Mouse (Mus musculus) embryonic facial prominence, embryonic 13.5 days (tissue): ENCODE results near the gene Map7. TPM values are rescaled to one million over a fixed set of nuclear protein-coding genes. Genes with fewer than 3 reads are reported as not detected.
A peak's percentile ranks its signal among the peaks of the same experiment; 100 is the strongest.

Source experiments
- ATAC-seq: fragments of 200-750 bp; cut with Nextera tagmentation; 2 replicates; pipeline ENCODE4 v1.8.0; 2017; ENCODE audit warnings: low read depth; ENCODE audit not compliant: insufficient number of reproducible peaks, insufficient read depth, low FRiP score, low TSS enrichment
- H3K27ac ChIP-seq: fragments of 300-500 bp; sonication (generic); 2 replicates; pipeline ENCODE4 v1.5.1; 2015; ENCODE audit warnings: moderate library complexity, mild to moderate bottlenecking, inconsistent platforms
- H3K27me3 ChIP-seq: fragments of 300-500 bp; sonication (generic); 2 replicates; pipeline ENCODE4 v1.6.1; 2015; ENCODE audit warnings: mild to moderate bottlenecking, inconsistent platforms
- H3K36me3 ChIP-seq: fragments of 300-500 bp; sonication (generic); 2 replicates; pipeline ENCODE4 v1.6.1; 2015; ENCODE audit warnings: mild to moderate bottlenecking, inconsistent platforms
- H3K4me1 ChIP-seq: fragments of 300-500 bp; sonication (generic); 2 replicates; pipeline ENCODE4 v1.6.1; 2015; ENCODE audit warnings: inconsistent platforms
- H3K4me2 ChIP-seq: fragments of 300-500 bp; sonication (generic); 2 replicates; pipeline ENCODE4 v1.6.1; 2015; ENCODE audit warnings: moderate library complexity, mild to moderate bottlenecking, inconsistent platforms
- H3K4me3 ChIP-seq: fragments of 300-500 bp; sonication (generic); 2 replicates; pipeline ENCODE4 v1.5.1; 2015; ENCODE audit warnings: mild to moderate bottlenecking, inconsistent platforms
- H3K9ac ChIP-seq: fragments of 300-500 bp; sonication (generic); 2 replicates; pipeline ENCODE4 v1.6.1; 2015; ENCODE audit warnings: mild to moderate bottlenecking, inconsistent platforms
- H3K9me3 ChIP-seq: fragments of 300-500 bp; sonication (generic); 2 replicates; pipeline ENCODE4 v1.6.1; 2016; ENCODE audit warnings: inconsistent platforms
- WGBS: fragments of 180-500 bp; shearing (Covaris S2); methylation state at CpG from one replicate; pipeline ENCODE4 v1.1.7; 2015; ENCODE audit warnings: mixed read lengths; 5-methylcytosine and 5-hydroxymethylcytosine counted together
- polyA plus RNA-seq: library from polyadenylated mRNA; unstranded; fragments of >200 nt; fragmentation: Nextera tagmentation; extraction: Ambion mirVana; gene quantifications from 2 replicates; pipeline ENCODE4 v1.2.1, GENCODE M21; 2015

The Map7 gene
- 12.6 and 13.7 TPM in 2 replicates for polyA plus RNA-seq

GRCm38 (mm10) chr10:20148130-20148772 is at the start of gene Map7:
Gene Map7 (plus strand): TSS chr10:20148471.
- peaks cover 47% of the 10 kb centered on the region for H3K27me3 ChIP-seq
- peak within 1 kb of the TSS; percentile 44; the same call in 1 of the 2 replicates for H3K27ac ChIP-seq
- 4% methylated on average over 51 of the region's 51 CpGs for WGBS
- peak within 1 kb of the TSS; percentile 95 for H3K4me2 ChIP-seq
- peak within 1 kb of the TSS; percentile 73 for H3K4me3 ChIP-seq
- no peaks in the 10 kb centered on the region for H3K36me3 ChIP-seq
- ATAC-seq = no peak; the same call in 1 of the 2 replicates
- H3K9me3 ChIP-seq = no peaks in the 10 kb centered on the region
- peak within 1 kb of the TSS; percentile 77 for H3K9ac ChIP-seq
- peaks cover 9% of the 10 kb centered on the region; the same call in 1 of the 2 replicates for H3K4me1 ChIP-seq

DNA sequence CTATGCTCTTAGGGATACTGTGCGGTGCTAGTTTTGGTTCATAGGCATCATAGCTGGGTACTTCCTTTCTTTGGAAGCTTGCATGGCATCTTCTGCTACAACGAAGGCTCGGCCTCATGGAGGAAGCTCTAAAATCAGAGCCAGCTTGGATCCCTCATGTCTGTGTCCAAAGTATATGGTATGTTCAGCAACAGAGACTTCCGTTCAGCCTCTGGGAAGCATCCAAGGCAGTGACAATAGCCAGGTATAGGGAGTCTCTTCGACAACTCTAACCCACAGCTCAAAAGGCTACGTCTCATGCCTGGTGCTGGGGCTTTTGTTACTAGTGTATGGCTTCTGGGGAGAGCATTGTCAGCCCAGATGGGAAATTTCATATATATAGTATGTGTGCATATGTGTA is 46.8 kb upstream of the Map7 start:
- ATAC-seq = no peak
- no peak overlapping the region for H3K4me3 ChIP-seq
- no peak overlapping the region for H3K4me2 ChIP-seq
- no peak overlapping the region for H3K9ac ChIP-seq
- no peaks in the 10 kb centered on the region for H3K27me3 ChIP-seq
- no peak overlapping the region for H3K27ac ChIP-seq
- no peaks in the 10 kb centered on the region for H3K36me3 ChIP-seq
- H3K9me3 ChIP-seq = no peaks in the 10 kb centered on the region
- WGBS = 97% methylated on average over 6 of the region's 6 CpGs
- no peaks in the 10 kb centered on the region for H3K4me1 ChIP-seq

DNA sequence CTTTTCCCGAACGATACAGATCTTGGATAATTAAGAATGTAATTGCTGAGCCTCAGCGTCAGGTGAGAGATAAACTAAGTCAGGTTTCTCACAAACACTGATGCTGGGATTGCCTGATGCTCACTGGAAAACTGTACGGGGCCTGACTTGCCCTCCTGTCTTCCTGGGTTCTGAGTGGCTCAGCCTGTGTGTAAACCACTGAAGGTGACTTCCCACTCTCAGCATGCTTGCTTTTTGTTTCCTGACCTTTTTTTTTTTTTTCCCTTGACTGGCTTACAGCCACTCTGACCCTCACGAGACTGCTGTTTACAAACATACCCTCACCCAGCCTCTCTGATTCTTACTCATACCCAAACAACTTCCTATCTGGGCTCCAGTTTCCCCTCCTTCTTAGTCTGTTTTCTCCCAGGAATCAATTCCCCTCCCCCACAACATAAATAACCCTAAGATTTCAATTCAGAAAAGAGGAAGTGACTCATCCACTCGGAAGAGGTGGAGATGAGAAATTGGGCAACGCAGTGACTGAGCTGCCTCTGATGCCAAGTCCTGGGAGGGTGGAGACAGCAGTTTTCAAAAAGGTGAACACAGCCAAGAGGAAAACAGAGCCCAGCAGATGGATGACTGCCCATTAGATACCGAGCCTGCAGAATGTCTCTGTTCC is 43.9 kb upstream of the Map7 start:
- no peak overlapping the region for H3K4me2 ChIP-seq
- no peak overlapping the region for H3K4me3 ChIP-seq
- no peak overlapping the region for H3K9ac ChIP-seq
- H3K27me3 ChIP-seq = no peaks in the 10 kb centered on the region
- H3K9me3 ChIP-seq = no peaks in the 10 kb centered on the region
- no peaks in the 10 kb centered on the region for H3K4me1 ChIP-seq
- H3K36me3 ChIP-seq = no peaks in the 10 kb centered on the region
- no peak overlapping the region for H3K27ac ChIP-seq
- 67% methylated on average over 8 of the region's 8 CpGs for WGBS
- ATAC-seq = no peak

GRCm38 (mm10) chr10:20105575-20105974 is 42.7 kb upstream of the Map7 start:
- Histone ChIP-seq H3K36me3 (no peaks in the 10 kb centered on the region), H3K4me2 (no peak overlapping the region), H3K4me1 (no peaks in the 10 kb centered on the region), H3K9ac (no peak overlapping the region), H3K27me3 (no peaks in the 10 kb centered on the region), H3K9me3 (no peaks in the 10 kb centered on the region), H3K4me3 (no peak overlapping the region), H3K27ac (no peak overlapping the region)
- ATAC-seq = no peak
- 72% methylated on average over 4 of the region's 4 CpGs for WGBS

- no peaks in the 10 kb centered on the region for H3K27me3 ChIP-seq
- H3K4me3 ChIP-seq = no peak overlapping the region
- no peaks in the 10 kb centered on the region for H3K9me3 ChIP-seq
- H3K27ac ChIP-seq = no peak overlapping the region
- no peak for ATAC-seq
- WGBS = 85% methylated on average over 14 of the region's 14 CpGs
- H3K4me2 ChIP-seq = no peak overlapping the region
- no peaks in the 10 kb centered on the region for H3K36me3 ChIP-seq
- H3K4me1 ChIP-seq = no peaks in the 10 kb centered on the region
- H3K9ac ChIP-seq = no peak overlapping the region
These were observed 41.2 kb upstream of the Map7 start for GRCm38 (mm10) chr10:20107031-20107430.

GRCm38 (mm10) chr10:20111508-20111907 is 36.8 kb upstream of the Map7 start:
- Histone ChIP-seq H3K27ac (no peak overlapping the region), H3K36me3 (no peaks in the 10 kb centered on the region), H3K9me3 (no peaks in the 10 kb centered on the region), H3K27me3 (no peaks in the 10 kb centered on the region), H3K9ac (no peak overlapping the region), H3K4me1 (no peaks in the 10 kb centered on the region), H3K4me2 (no peak overlapping the region), H3K4me3 (no peak overlapping the region)
- ATAC-seq = no peak
- WGBS = 94% methylated on average over 5 of the region's 5 CpGs

DNA sequence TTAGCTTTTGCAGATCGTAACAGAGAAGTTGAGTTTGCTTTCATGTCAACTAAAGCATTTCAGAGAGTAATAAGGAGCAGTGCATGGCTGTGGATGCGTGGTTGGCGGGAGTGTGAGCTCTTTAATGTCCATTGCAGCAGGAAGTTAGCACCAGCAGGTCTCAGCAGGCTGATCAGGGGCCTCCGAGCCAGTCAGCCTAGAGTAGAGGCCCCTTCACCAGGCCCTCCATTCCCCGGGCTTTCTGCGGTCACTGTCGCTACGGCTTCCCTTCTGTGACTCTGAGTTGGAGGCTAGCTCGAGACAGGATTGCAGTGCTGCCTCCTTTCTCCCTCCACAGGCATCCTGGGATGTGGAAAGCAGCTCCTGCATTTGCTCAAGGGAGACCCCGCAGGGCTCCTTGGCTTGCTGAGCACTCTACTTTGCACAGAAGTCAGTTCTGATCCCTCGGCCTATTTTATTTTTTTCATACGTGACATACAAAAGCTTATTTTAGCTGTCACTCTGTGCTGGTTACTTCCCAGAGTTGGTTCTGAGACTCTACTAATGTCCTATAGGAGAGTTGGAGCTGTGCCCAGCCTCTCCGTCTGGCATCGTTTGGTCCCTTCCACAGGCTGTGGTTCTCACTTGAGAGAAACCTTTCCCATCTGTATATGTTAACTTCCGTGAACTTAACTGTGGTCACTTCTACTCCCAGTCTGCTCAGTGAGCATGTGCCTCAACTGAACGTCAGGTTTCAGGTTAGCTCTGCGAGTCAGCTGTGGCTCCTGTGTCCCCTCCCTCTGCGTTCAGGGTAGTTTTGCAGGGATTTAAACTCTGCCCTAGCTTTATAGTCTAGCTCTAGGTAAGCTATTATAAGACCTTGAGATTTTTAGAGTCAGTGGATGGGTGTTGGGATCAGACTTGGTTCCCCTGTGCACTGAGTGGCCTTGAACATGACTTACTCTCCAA is 36.0 kb upstream of the Map7 start:
- Histone ChIP-seq H3K4me1 (no peaks in the 10 kb centered on the region), H3K4me3 (no peak overlapping the region), H3K4me2 (no peak overlapping the region), H3K9ac (no peak overlapping the region), H3K36me3 (no peaks in the 10 kb centered on the region), H3K27me3 (no peaks in the 10 kb centered on the region), H3K27ac (peak overlapping the region; percentile 28; the same call in 1 of the 2 replicates), H3K9me3 (no peaks in the 10 kb centered on the region)
- 77% methylated on average over 18 of the region's 18 CpGs for WGBS
- ATAC-seq = no peak

- 86% methylated on average over 15 of the region's 15 CpGs for WGBS
These were observed 28.5 kb upstream of the Map7 start for GRCm38 (mm10) chr10:20119504-20120425.

GRCm38 (mm10) chr10:20121981-20122380 is 26.3 kb upstream of the Map7 start:
- H3K4me1 ChIP-seq = no peaks in the 10 kb centered on the region
- ATAC-seq = no peak
- no peak overlapping the region for H3K4me3 ChIP-seq
- no peak overlapping the region for H3K27ac ChIP-seq
- H3K9ac ChIP-seq = no peak overlapping the region
- peaks cover 4% of the 10 kb centered on the region; the same call in 1 of the 2 replicates for H3K36me3 ChIP-seq
- H3K9me3 ChIP-seq = no peaks in the 10 kb centered on the region
- H3K27me3 ChIP-seq = no peaks in the 10 kb centered on the region
- WGBS = 83% methylated on average over 4 of the region's 4 CpGs
- no peak overlapping the region for H3K4me2 ChIP-seq

More at GRCm38 (mm10) chr10:20119504-20120425, 28.5 kb upstream of the Map7 start:
- no peak overlapping the region for H3K4me3 ChIP-seq
- no peaks in the 10 kb centered on the region for H3K4me1 ChIP-seq
- no peak overlapping the region for H3K4me2 ChIP-seq
- H3K27ac ChIP-seq = no peak overlapping the region
- no peaks in the 10 kb centered on the region for H3K9me3 ChIP-seq
- no peak for ATAC-seq
- peaks cover 4% of the 10 kb centered on the region; the same call in 1 of the 2 replicates for H3K36me3 ChIP-seq
- no peaks in the 10 kb centered on the region for H3K27me3 ChIP-seq
- no peak overlapping the region for H3K9ac ChIP-seq

- no peak overlapping the region for H3K4me2 ChIP-seq
- no peaks in the 10 kb centered on the region for H3K9me3 ChIP-seq
- peaks cover 4% of the 10 kb centered on the region; the same call in 1 of the 2 replicates for H3K36me3 ChIP-seq
- no peaks in the 10 kb centered on the region for H3K4me1 ChIP-seq
- ATAC-seq = no peak
- WGBS = 39% methylated on average over 9 of the region's 9 CpGs
- no peak overlapping the region for H3K4me3 ChIP-seq
- H3K27ac ChIP-seq = no peak overlapping the region
- H3K9ac ChIP-seq = no peak overlapping the region
- no peaks in the 10 kb centered on the region for H3K27me3 ChIP-seq
These were observed 24.9 kb upstream of the Map7 start for GRCm38 (mm10) chr10:20123401-20123800.
